Mouse (Mus musculus): ENCODE data around the gene Top3a.
A peak's percentile ranks its signal among the peaks of the same experiment; 100 is the strongest.

The Top3a gene

DNA sequence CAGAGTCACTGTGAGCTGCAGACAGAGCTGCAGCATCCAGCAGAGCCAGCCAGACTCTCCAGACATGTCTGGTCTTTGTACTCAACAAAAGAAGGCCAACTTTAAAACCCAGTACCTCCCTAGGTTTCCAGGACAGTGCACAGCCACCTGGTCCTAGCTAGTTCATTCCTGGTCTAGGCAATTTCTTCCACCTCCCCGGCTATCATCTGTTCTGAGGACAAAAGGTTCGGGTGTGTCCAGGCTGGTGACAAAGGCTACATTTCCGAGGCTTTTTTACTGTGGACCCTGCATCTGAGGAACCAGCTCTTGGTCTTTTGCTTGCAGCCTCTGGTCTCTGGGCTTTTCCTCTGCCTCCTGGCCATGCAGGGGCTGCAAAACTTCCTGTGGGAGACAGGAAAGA lies 36.8 kb downstream of the Top3a start:
- DNase-seq (ENCODE audit: low read depth, low spot score): no peak
- Histone ChIP-seq H3K27me3 (ENCODE audit: control insufficient read depth, insufficient read depth, low read length, poor library complexity, severe bottlenecking) (no peaks in the 10 kb centered on the region), H3K36me3 (ENCODE audit: control insufficient read depth, insufficient read depth, low read length, poor library complexity, severe bottlenecking) (no peaks in the 10 kb centered on the region; the same call in 1 of the 2 replicates)

DNA sequence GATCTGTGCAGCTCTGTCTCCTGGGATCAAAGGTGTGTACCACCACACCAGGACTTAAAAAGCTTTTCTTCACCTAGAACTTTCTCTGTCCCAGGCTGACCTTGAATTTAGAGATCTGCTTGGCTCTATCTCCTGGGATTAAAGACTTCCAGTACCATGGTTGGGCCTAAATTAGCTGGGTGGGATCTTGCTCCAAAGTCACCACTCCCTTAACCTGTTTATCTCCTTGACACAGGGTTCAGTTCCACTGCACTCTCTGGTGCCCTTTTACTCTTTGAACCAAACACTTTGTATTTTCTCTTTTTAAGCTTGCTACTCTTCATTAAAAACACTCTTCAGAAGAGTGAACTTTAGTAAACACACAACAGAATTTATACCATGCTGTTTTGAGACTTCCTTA lies 39.7 kb downstream of the Top3a start:
- Histone ChIP-seq H3K27me3 (ENCODE audit: control insufficient read depth, insufficient read depth, low read length, poor library complexity, severe bottlenecking) (no peaks in the 10 kb centered on the region), H3K36me3 (ENCODE audit: control insufficient read depth, insufficient read depth, low read length, poor library complexity, severe bottlenecking) (no peaks in the 10 kb centered on the region; the same call in 1 of the 2 replicates)
- no peak for DNase-seq (ENCODE audit: low read depth, low spot score)

DNA sequence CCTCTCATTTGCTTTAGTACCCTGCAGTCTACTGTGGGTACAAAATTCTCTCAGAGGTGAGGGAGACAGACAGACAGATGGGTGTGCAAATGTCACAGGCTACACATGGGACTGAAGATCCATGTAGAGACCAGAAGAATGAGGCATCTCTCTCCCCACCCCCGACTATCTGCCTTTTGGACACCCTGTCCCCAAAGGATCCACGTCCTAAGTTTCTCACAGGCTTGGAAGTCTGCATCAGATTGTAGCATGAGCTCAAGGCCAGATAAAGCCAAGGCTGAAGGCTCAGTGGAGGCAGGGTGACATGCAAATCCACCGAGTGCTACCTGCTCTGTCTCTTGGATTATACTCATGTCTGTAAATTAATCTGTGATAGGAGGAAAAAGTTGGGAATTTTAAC lies 40.7 kb downstream of the Top3a start:
- H3K36me3 ChIP-seq (ENCODE audit: control insufficient read depth, insufficient read depth, low read length, poor library complexity, severe bottlenecking): no peaks in the 10 kb centered on the region
- no peaks in the 10 kb centered on the region for H3K27me3 ChIP-seq (ENCODE audit: control insufficient read depth, insufficient read depth, low read length, poor library complexity, severe bottlenecking)
- no peak for DNase-seq (ENCODE audit: low read depth, low spot score)

DNA sequence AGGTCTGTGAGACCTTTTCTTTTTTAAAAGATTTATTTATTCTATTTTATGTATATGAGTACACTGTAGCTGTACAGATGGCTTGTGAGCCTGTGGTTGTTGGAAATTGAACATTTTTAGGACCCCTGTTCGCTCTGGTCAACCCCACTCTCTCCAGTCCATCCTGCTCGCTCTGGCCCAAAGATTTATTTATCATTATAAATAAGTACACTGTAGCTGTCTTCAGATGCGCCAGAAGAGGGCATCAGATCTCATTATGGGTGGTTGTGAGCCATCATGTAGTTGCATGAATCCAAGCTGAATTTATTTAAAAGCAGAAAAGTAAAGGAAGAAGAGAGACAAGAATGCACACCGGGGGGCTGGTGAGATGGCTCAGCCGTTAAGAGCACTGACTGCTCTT lies 42.0 kb downstream of the Top3a start:
- H3K27me3 ChIP-seq (ENCODE audit: control insufficient read depth, insufficient read depth, low read length, poor library complexity, severe bottlenecking): no peaks in the 10 kb centered on the region
- DNase-seq (ENCODE audit: low read depth, low spot score): no peak
- H3K36me3 ChIP-seq (ENCODE audit: control insufficient read depth, insufficient read depth, low read length, poor library complexity, severe bottlenecking): no peaks in the 10 kb centered on the region; the same call in 1 of the 2 replicates

DNA sequence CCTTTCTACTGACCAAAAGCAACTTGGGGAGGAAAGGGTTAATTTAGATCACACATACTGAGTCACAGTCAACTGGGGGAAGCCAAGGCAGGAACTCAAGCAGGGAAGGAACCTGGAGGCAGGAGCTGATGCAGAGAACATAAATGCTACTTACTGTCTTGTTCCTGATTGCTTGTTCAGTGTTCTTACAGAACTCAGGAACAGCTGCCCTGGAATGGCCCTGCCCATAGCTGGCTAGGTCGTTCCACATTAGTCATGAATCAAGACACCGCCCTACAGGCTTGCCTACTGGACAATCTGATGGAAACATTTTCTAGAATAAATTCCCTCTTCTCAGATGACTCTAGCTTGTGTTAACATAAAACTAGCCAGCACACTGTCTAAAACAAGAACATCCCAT lies 43.0 kb downstream of the Top3a start:
- no peak for DNase-seq (ENCODE audit: low read depth, low spot score)
- H3K27me3 ChIP-seq (ENCODE audit: control insufficient read depth, insufficient read depth, low read length, poor library complexity, severe bottlenecking): no peaks in the 10 kb centered on the region

DNA sequence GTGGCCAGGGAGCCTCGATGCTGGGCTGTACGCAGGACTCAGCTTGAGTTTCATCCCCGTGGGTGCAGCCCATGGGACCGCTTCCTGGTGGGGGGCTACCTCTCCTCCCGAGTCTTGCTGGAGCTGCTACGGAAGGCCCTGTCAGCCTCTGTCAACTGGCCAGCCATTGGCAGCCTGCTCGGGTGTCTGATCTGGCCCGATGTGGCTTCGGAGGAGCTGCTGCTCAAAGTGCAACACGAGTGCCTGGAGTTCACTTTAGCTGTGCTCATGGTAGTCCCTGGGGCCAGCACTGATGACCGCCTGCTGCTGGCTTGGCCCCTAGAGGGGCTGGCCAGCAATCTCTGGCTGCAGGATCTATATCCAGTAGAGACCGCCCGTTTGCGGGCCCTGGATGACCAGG lies 45.9 kb downstream of the Top3a start:
- Histone ChIP-seq H3K27me3 (ENCODE audit: control insufficient read depth, insufficient read depth, low read length, poor library complexity, severe bottlenecking) (no peaks in the 10 kb centered on the region), H3K36me3 (ENCODE audit: control insufficient read depth, insufficient read depth, low read length, poor library complexity, severe bottlenecking) (no peaks in the 10 kb centered on the region; the same call in 1 of the 2 replicates)
- DNase-seq (ENCODE audit: low read depth, low spot score): no peak

More for the DNA sequence above, 43.0 kb downstream of the Top3a start:
- no peaks in the 10 kb centered on the region; the same call in 1 of the 2 replicates for H3K36me3 ChIP-seq (ENCODE audit: control insufficient read depth, insufficient read depth, low read length, poor library complexity, severe bottlenecking)

DNA sequence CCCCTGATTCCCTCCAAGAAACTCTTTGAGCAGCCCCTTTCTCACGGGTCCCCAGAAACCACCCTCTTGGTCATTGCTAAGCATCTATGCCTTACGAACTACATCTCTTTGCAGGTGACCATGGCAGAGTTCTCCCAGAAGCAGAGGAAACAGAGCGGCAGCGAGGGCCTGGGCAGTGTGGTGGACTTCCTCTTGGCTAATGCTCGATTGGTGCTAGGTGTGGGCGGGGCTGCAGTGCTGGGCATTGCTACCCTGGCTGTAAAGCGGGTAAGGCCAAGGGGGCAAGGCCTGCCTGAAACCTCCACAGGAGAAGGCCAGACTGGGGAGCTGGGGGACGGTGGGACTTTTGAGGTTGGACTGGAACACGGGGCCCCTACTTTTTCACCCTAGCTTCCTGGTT lies 47.0 kb downstream of the Top3a start:
- no peaks in the 10 kb centered on the region; the same call in 1 of the 2 replicates for H3K36me3 ChIP-seq (ENCODE audit: control insufficient read depth, insufficient read depth, low read length, poor library complexity, severe bottlenecking)
- no peaks in the 10 kb centered on the region for H3K27me3 ChIP-seq (ENCODE audit: control insufficient read depth, insufficient read depth, low read length, poor library complexity, severe bottlenecking)
- no peak for DNase-seq (ENCODE audit: low read depth, low spot score)

DNA sequence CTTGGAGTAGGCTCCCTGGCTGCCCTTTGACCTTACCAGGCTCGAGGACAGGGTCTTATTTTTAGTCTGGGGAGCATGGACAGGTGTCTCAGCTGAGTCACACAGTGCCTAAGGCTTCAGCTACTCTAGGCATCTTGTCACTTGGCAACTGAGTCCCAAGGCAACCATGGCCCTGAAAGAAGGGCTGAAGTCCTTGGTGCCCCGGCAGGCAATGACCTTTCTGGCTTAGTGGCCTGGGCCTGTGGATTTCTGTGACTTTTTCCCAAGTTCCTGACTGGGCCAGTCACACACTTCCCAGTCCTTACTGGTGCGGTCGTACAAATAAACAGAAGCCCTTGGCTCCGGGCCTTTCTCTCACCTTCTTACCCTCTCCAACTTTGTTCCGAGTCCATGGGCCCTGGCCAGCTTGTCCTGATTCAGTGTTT lies 47.9 kb downstream of the Top3a start:
- DNase-seq (ENCODE audit: low read depth, low spot score): peak; percentile 8
- Histone ChIP-seq H3K36me3 (ENCODE audit: control insufficient read depth, insufficient read depth, low read length, poor library complexity, severe bottlenecking) (no peaks in the 10 kb centered on the region; the same call in 1 of the 2 replicates), H3K27me3 (ENCODE audit: control insufficient read depth, insufficient read depth, low read length, poor library complexity, severe bottlenecking) (no peaks in the 10 kb centered on the region)

DNA sequence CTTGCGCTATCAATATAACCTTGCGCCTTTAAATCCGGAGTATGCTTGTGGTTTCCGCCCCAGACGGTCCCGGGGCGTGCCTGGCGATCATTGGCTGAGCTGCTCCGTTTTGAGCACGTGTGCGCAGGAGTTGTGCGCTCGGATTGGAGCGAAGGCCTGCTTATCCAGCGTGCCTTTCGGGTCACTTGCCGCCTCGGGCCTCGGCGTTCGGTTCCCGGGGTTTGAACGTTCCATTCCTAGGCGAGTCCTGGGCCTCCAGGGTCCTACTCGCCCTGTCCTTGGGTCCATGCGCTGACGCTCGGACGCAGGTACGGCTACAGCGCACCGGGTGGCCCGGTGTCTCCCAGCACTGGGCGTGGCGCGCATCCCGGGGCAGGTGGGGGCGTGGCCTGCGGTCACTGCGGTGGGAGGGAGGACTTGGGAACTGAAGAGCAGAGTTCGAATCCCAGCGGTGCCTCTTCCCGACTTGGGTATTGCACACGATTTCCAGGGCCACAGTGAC lies 48.9 kb downstream of the Top3a start, which contains the start of gene Mief2:
Gene Mief2, plus strand, starts transcription at position 139 of the 502 bp plus-strand sequence.
- no peaks in the 10 kb centered on the region for H3K27me3 ChIP-seq (ENCODE audit: control insufficient read depth, insufficient read depth, low read length, poor library complexity, severe bottlenecking)
- no peaks in the 10 kb centered on the region; the same call in 1 of the 2 replicates for H3K36me3 ChIP-seq (ENCODE audit: control insufficient read depth, insufficient read depth, low read length, poor library complexity, severe bottlenecking)
- DNase-seq (ENCODE audit: low read depth, low spot score): peak; percentile 96

DNA sequence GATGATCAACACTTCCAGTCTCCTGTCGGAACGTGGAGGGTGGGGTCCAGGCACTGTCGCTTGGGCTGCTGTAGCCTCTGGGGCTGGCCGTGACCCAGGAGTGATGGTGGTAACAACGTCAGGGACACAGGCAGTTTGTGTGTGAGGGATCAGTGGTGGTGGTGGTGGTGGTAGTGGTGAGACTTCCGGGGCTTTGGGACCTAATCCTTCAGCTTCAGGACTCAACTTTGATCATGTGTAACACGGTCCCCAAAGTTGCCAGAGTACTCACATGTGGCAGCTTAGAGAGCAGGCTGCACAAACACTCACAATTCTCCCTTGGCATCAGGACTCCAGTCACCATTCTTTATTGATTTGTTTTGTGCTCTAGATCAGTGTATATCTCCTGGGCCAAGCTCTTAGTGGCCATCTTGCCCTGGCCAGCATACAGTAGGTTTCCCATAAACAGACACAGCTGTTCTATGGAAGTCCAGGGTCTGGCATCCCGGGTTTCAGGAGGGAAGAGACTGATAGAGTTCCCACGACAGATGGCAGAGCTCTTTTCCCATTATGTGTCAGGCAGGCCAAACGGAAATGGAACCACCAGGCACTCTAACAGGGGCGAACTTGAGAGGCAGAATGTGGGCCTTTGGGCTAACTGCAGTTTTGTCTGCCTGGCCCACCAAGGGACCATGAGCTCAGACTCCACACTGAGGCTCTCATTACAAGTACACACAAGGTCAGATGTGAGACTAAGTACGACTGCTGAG lies 49.6 kb downstream of the Top3a start:
- H3K36me3 ChIP-seq (ENCODE audit: control insufficient read depth, insufficient read depth, low read length, poor library complexity, severe bottlenecking): peaks cover 2% of the 10 kb centered on the region; the same call in 1 of the 2 replicates
- H3K27me3 ChIP-seq (ENCODE audit: control insufficient read depth, insufficient read depth, low read length, poor library complexity, severe bottlenecking): no peaks in the 10 kb centered on the region
- no peak for DNase-seq (ENCODE audit: low read depth, low spot score)

DNA sequence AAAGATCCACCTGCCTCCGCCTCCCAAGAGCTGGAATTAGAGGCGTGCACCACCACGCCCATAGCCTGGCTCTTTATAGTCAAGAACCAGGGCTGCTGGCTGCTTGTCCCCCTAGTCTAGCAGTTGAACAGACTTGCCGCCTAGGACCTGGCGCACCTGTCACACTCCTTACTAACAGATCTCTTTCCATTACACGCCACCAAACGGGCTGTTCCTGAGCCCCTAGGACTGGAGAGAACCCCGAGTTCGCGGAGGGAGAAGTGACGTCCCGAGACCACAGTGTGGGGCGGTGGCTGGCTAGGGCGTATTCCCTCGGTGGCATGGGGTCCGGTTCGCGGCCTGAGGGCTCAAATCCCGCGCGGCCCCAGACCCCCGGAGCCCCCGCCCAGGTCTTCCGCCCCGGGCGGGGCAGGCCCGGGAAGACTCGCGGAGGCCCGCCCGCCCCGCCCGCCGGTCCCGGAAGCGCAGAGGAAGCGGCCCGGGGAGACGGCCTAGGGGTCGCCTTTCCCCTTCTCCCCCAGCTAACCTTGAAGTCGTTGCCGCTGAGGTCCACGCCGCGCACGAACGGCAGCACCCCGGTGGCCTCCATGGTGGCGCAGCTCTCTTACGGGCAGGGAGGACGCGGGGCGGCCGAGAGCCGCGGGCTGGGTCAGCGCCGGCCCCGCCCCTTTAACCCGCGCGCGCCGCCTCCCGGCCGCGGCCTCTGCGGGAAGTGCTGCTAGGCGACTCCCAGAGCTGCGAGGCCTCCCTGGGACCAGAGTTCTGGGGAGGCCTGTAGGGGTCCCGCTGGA lies 50.4 kb downstream of the Top3a start, which contains the start of gene Flii:
Gene Flii, minus strand, starts transcription at position 663 of the 791 bp plus-strand sequence.
- Histone ChIP-seq H3K36me3 (ENCODE audit: control insufficient read depth, insufficient read depth, low read length, poor library complexity, severe bottlenecking) (peaks cover 2% of the 10 kb centered on the region; the same call in 1 of the 2 replicates), H3K27me3 (ENCODE audit: control insufficient read depth, insufficient read depth, low read length, poor library complexity, severe bottlenecking) (no peaks in the 10 kb centered on the region)
- peak; percentile 82 for DNase-seq (ENCODE audit: low read depth, low spot score)

DNA sequence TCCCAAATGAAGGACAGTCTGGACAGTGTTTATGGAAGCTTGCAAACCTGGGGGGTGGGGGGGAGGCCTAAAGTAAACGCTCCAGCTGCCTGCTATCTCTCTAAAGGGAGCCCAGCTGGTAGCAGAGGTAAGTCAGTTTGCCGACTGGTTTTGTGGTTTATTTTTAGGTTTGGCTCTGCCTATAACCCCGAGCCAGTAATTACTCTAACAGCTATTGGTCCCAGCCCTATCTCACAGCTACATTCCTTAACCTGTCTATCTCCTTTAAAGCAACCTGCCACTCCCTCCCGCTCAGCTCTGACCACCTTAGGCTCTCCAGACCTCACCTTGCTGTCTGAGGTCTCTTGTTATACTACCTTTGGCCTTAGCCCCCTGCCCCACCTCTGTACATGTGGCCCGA lies 57.9 kb downstream of the Top3a start:
- no peaks in the 10 kb centered on the region for H3K27me3 ChIP-seq (ENCODE audit: control insufficient read depth, insufficient read depth, low read length, poor library complexity, severe bottlenecking)
- H3K36me3 ChIP-seq (ENCODE audit: control insufficient read depth, insufficient read depth, low read length, poor library complexity, severe bottlenecking): peaks cover 13% of the 10 kb centered on the region
- DNase-seq (ENCODE audit: low read depth, low spot score): no peak

DNA sequence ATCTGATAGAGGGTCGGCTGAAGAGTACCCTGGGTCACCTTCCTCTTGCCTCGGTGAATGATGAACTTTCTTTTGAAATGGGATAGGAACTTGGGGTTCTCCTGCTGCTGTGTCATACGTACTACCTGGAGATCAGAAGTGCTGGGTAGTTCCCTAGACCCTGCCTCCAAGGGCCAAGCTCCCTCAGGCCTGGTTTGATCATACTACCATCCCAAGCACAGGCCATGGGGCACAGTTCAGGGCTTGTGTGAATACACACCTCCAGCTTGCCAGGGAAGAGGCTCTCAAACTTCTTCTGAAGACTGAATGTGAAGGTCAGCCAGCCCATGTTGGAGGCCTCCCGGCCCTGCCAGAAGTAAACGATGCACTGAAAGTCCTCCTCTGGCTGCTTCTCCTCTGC lies 61.3 kb downstream of the Top3a start:
- H3K36me3 ChIP-seq (ENCODE audit: control insufficient read depth, insufficient read depth, low read length, poor library complexity, severe bottlenecking): peaks cover 10% of the 10 kb centered on the region
- DNase-seq (ENCODE audit: low read depth, low spot score): no peak
- H3K27me3 ChIP-seq (ENCODE audit: control insufficient read depth, insufficient read depth, low read length, poor library complexity, severe bottlenecking): no peaks in the 10 kb centered on the region

DNA sequence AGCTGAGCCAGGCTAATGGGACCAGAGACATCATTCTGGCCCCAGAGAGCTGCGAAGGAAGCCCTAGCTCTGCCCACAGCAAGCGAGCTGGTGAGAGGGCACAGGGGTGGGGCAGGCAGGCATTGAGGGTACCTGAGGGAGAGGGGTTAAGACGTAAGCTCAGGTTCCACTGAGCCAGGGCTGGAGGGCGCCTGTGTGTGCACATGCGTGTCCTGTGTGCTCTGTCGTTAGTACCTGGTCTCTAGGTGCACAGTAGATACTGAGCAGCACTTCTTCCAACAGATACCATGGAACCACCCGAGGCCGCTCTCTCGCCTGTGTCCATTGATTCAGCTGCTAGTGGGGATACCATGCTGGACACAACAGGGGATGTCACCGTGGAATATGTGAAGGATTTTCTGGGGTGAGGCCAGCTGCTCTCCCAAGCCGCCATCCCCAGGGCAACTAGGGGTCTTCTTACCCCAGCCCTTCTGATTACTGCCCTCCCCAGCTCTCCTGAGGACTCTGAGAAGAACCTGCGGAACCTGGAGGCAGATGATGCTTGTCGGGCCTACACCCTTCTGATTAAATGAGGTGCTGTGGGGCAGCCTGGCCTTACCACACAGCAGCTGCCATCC lies 64.4 kb downstream of the Top3a start:
- no peak for DNase-seq (ENCODE audit: low read depth, low spot score)
- peaks cover 6% of the 10 kb centered on the region for H3K36me3 ChIP-seq (ENCODE audit: control insufficient read depth, insufficient read depth, low read length, poor library complexity, severe bottlenecking)

More for the DNA sequence above, 64.4 kb downstream of the Top3a start:
- H3K27me3 ChIP-seq (ENCODE audit: control insufficient read depth, insufficient read depth, low read length, poor library complexity, severe bottlenecking): no peaks in the 10 kb centered on the region

Measured in splenic B cell, adult 2 months (primary cell).